Comparison of ENCODE assay signal across 8 mouse cellular contexts in the genomic region with DNA sequence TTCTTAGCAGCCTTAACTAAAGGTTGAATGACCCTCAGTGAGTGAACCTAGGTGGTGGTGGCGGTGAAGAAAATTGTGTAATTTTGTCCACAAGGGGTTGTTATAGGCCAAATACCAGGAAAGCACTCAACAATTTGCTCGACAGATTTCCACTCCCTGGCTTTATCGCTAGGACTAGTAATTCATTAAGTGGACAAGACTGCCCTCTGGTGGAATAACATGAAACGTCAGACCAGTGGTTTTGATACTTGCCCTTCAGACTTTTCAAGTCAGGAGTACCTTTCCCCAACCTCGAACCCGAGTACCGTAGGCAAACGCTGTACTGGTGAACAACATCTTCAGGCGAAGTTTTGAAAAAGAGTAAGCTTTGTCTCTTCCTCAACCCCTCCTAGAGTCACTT. TPM values are rescaled to one million over a fixed set of nuclear protein-coding genes. Genes with fewer than 3 reads are reported as not detected.
A peak's percentile ranks its signal among the peaks of the same experiment; 100 is the strongest.
DNase-seq lines count a peak whose midpoint lies in the region; ATAC-seq lines count a peak whose summit lies in the region.

No protein-coding gene starts in this region.

- peak overlapping the region; percentile 31 for H3K4me3 ChIP-seq in embryonic facial prominence, embryonic 10.5 days
- H3K4me3 ChIP-seq in heart, embryonic 13.5 days = peak overlapping the region; percentile 22
- peak overlapping the region; percentile 10; the same call in 1 of the 2 replicates for H3K4me3 ChIP-seq in kidney, embryonic 15.5 days (replicated peaks)
- peak overlapping the region; percentile 12; the same call in 1 of the 2 replicates for H3K4me3 ChIP-seq in limb, embryonic 15.5 days
- no peak overlapping the region; the same call in 1 of the 2 replicates for H3K4me3 ChIP-seq in stomach, embryonic 16.5 days (replicated peaks; ENCODE audit: low read length)

- peaks cover 39% of the 10 kb centered on the region for H3K4me1 ChIP-seq in embryonic facial prominence, embryonic 10.5 days
- H3K4me1 ChIP-seq in heart, embryonic 13.5 days = peaks cover 32% of the 10 kb centered on the region
- H3K4me1 ChIP-seq in kidney, embryonic 15.5 days = peaks cover 30% of the 10 kb centered on the region
- peaks cover 33% of the 10 kb centered on the region for H3K4me1 ChIP-seq in limb, embryonic 15.5 days
- peaks cover 9% of the 10 kb centered on the region for H3K4me1 ChIP-seq in stomach, embryonic 16.5 days (ENCODE audit: control insufficient read depth, insufficient read depth, low read length)

- no peaks in the 10 kb centered on the region for H3K9me3 ChIP-seq in embryonic facial prominence, embryonic 10.5 days
- no peaks in the 10 kb centered on the region for H3K9me3 ChIP-seq in heart, embryonic 13.5 days
- no peaks in the 10 kb centered on the region for H3K9me3 ChIP-seq in kidney, embryonic 15.5 days (replicated peaks)
- H3K9me3 ChIP-seq in limb, embryonic 15.5 days = no peaks in the 10 kb centered on the region
- H3K9me3 ChIP-seq in stomach, embryonic 16.5 days (replicated peaks; ENCODE audit: control insufficient read depth, low read length) = no peaks in the 10 kb centered on the region

- ATAC-seq in heart, embryonic 13.5 days (ENCODE audit: extremely low read depth, insufficient number of reproducible peaks, low FRiP score, low TSS enrichment) = no peak
- ATAC-seq in kidney, embryonic 15.5 days (replicated peaks; ENCODE audit: low FRiP score) = no peak
- no peak for ATAC-seq in limb, embryonic 15.5 days (ENCODE audit: insufficient number of reproducible peaks, low FRiP score, low TSS enrichment, low read depth)
- ATAC-seq in stomach, embryonic 16.5 days (ENCODE audit: insufficient read depth, low FRiP score) = no peak

- DNase-seq in A20 (ENCODE audit: low read depth, low spot score) = peak; percentile 82
- DNase-seq in ZHBTc4 (ENCODE audit: low read depth, low spot score) = peak; percentile 91
- peak; percentile 79 for DNase-seq in embryonic facial prominence, embryonic 10.5 days (ENCODE audit: low spot score)
- DNase-seq in monocyte, adult 2 months (ENCODE audit: low read depth in 1 of 2, low spot score in 2 of 2) = peak; percentile 27 to 46

- peaks cover 50% of the 10 kb centered on the region for H3K27me3 ChIP-seq in embryonic facial prominence, embryonic 10.5 days (replicated peaks; ENCODE audit: low read depth, poor library complexity, severe bottlenecking)
- H3K27me3 ChIP-seq in heart, embryonic 13.5 days (replicated peaks) = peaks cover 46% of the 10 kb centered on the region
- peaks cover 35% of the 10 kb centered on the region for H3K27me3 ChIP-seq in kidney, embryonic 15.5 days
- peaks cover 11% of the 10 kb centered on the region for H3K27me3 ChIP-seq in limb, embryonic 15.5 days
- H3K27me3 ChIP-seq in stomach, embryonic 16.5 days (ENCODE audit: control insufficient read depth, insufficient read depth, low read length) = 0 out of 2 replicates have a peak, but pooled peaks cover 3% of the 10 kb centered on the region

- H3K27ac ChIP-seq in embryonic facial prominence, embryonic 10.5 days (replicated peaks) = no peak overlapping the region
- no peak overlapping the region; the same call in 1 of the 2 replicates for H3K27ac ChIP-seq in heart, embryonic 13.5 days (replicated peaks)
- no peak overlapping the region for H3K27ac ChIP-seq in kidney, embryonic 15.5 days
- no peak overlapping the region for H3K27ac ChIP-seq in limb, embryonic 15.5 days
- no peak overlapping the region for H3K27ac ChIP-seq in stomach, embryonic 16.5 days (ENCODE audit: low read length)

- H3K9ac ChIP-seq in heart, embryonic 13.5 days = peak overlapping the region; percentile 44
- no peak overlapping the region for H3K9ac ChIP-seq in kidney, embryonic 15.5 days
- no peak overlapping the region for H3K9ac ChIP-seq in limb, embryonic 15.5 days
- 0 out of 2 replicates have a peak overlapping the region, but pooled peaks have one; percentile 36 for H3K9ac ChIP-seq in stomach, embryonic 16.5 days (ENCODE audit: low read length)

- WGBS in embryonic facial prominence, embryonic 10.5 days = under 1% methylated on average over 9 of the region's 9 CpGs
- WGBS in heart, embryonic 13.5 days = under 1% methylated on average over 9 of the region's 9 CpGs
- 0% methylated on average over 9 of the region's 9 CpGs for WGBS in kidney, embryonic 15.5 days
- under 1% methylated on average over 9 of the region's 9 CpGs for WGBS in limb, embryonic 15.5 days
- under 1% methylated on average over 9 of the region's 9 CpGs for WGBS in stomach, embryonic 16.5 days

- H3K4me2 ChIP-seq in heart, embryonic 13.5 days = peak overlapping the region; percentile 52
- peak overlapping the region; percentile 41 for H3K4me2 ChIP-seq in kidney, embryonic 15.5 days
- H3K4me2 ChIP-seq in limb, embryonic 15.5 days = peak overlapping the region; percentile 35
- H3K4me2 ChIP-seq in stomach, embryonic 16.5 days (ENCODE audit: low read depth, low read length) = peak overlapping the region; percentile 25

- H3K36me3 ChIP-seq in embryonic facial prominence, embryonic 10.5 days (replicated peaks) = no peaks in the 10 kb centered on the region
- H3K36me3 ChIP-seq in heart, embryonic 13.5 days = no peaks in the 10 kb centered on the region
- H3K36me3 ChIP-seq in kidney, embryonic 15.5 days = no peaks in the 10 kb centered on the region
- H3K36me3 ChIP-seq in limb, embryonic 15.5 days = no peaks in the 10 kb centered on the region
- no peaks in the 10 kb centered on the region for H3K36me3 ChIP-seq in stomach, embryonic 16.5 days (ENCODE audit: control insufficient read depth, insufficient read depth, low read length)

RNA-seq across cellular contexts. Expression of gene Gdf11, which starts 3.9 kb away (rescaled TPM):
- polyA plus RNA-seq in embryonic facial prominence, embryonic 10.5 days (2016; fragmentation: Nextera tagmentation; extraction: Ambion mirVana) = 11.8 and 12.0 TPM in 2 replicates
- polyA plus RNA-seq in heart, embryonic 13.5 days (2015; fragmentation: Nextera tagmentation; extraction: Ambion mirVana) = 2.8 and 3.6 TPM in 2 replicates
- polyA plus RNA-seq in kidney, embryonic 15.5 days (2015; fragmentation: Nextera tagmentation; extraction: Ambion mirVana) = 7.2 and 8.7 TPM in 2 replicates
- polyA plus RNA-seq in limb, embryonic 15.5 days (2015; fragmentation: Nextera tagmentation; extraction: Ambion mirVana) = 5.9 and 6.2 TPM in 2 replicates
- 2.8 and 2.9 TPM in 2 replicates for polyA plus RNA-seq in stomach, embryonic 16.5 days (2015; fragmentation: Nextera tagmentation; extraction: Ambion mirVana)

RNA-seq across cellular contexts. Expression of gene Cd63, which starts 5.4 kb away (rescaled TPM):
- polyA plus RNA-seq in embryonic facial prominence, embryonic 10.5 days (2016; fragmentation: Nextera tagmentation; extraction: Ambion mirVana) = 274 and 319 TPM in 2 replicates
- polyA plus RNA-seq in heart, embryonic 13.5 days (2015; fragmentation: Nextera tagmentation; extraction: Ambion mirVana) = 370 and 426 TPM in 2 replicates
- 671 and 731 TPM in 2 replicates for polyA plus RNA-seq in kidney, embryonic 15.5 days (2015; fragmentation: Nextera tagmentation; extraction: Ambion mirVana)
- 1,128 and 1,135 TPM in 2 replicates for polyA plus RNA-seq in limb, embryonic 15.5 days (2015; fragmentation: Nextera tagmentation; extraction: Ambion mirVana)
- 756 and 798 TPM in 2 replicates for polyA plus RNA-seq in stomach, embryonic 16.5 days (2015; fragmentation: Nextera tagmentation; extraction: Ambion mirVana)

RNA-seq across cellular contexts. Expression of gene Rdh5, which starts 27.3 kb away (rescaled TPM):
- 11.2 and 11.9 TPM in 2 replicates for polyA plus RNA-seq in embryonic facial prominence, embryonic 10.5 days (2016; fragmentation: Nextera tagmentation; extraction: Ambion mirVana)
- polyA plus RNA-seq in heart, embryonic 13.5 days (2015; fragmentation: Nextera tagmentation; extraction: Ambion mirVana) = 8.9 and 10.3 TPM in 2 replicates
- polyA plus RNA-seq in kidney, embryonic 15.5 days (2015; fragmentation: Nextera tagmentation; extraction: Ambion mirVana) = 15.3 and 18.8 TPM in 2 replicates
- polyA plus RNA-seq in limb, embryonic 15.5 days (2015; fragmentation: Nextera tagmentation; extraction: Ambion mirVana) = 13.6 and 16.8 TPM in 2 replicates
- 16.6 and 18.7 TPM in 2 replicates for polyA plus RNA-seq in stomach, embryonic 16.5 days (2015; fragmentation: Nextera tagmentation; extraction: Ambion mirVana)

RNA-seq across cellular contexts. Expression of gene Bloc1s1, which starts 28.4 kb away (rescaled TPM):
- 185 and 186 TPM in 2 replicates for polyA plus RNA-seq in embryonic facial prominence, embryonic 10.5 days (2016; fragmentation: Nextera tagmentation; extraction: Ambion mirVana)
- polyA plus RNA-seq in heart, embryonic 13.5 days (2015; fragmentation: Nextera tagmentation; extraction: Ambion mirVana) = 199 and 223 TPM in 2 replicates
- 220 and 231 TPM in 2 replicates for polyA plus RNA-seq in kidney, embryonic 15.5 days (2015; fragmentation: Nextera tagmentation; extraction: Ambion mirVana)
- polyA plus RNA-seq in limb, embryonic 15.5 days (2015; fragmentation: Nextera tagmentation; extraction: Ambion mirVana) = 225 and 234 TPM in 2 replicates
- 194 and 206 TPM in 2 replicates for polyA plus RNA-seq in stomach, embryonic 16.5 days (2015; fragmentation: Nextera tagmentation; extraction: Ambion mirVana)

RNA-seq across cellular contexts. Expression of gene Itga7, which starts 38.2 kb away (rescaled TPM):
- 1.8 and 2.7 TPM in 2 replicates for polyA plus RNA-seq in embryonic facial prominence, embryonic 10.5 days (2016; fragmentation: Nextera tagmentation; extraction: Ambion mirVana)
- 2.4 and 2.9 TPM in 2 replicates for polyA plus RNA-seq in heart, embryonic 13.5 days (2015; fragmentation: Nextera tagmentation; extraction: Ambion mirVana)
- 3.6 and 4.2 TPM in 2 replicates for polyA plus RNA-seq in kidney, embryonic 15.5 days (2015; fragmentation: Nextera tagmentation; extraction: Ambion mirVana)
- polyA plus RNA-seq in limb, embryonic 15.5 days (2015; fragmentation: Nextera tagmentation; extraction: Ambion mirVana) = 11.8 and 27.8 TPM in 2 replicates
- polyA plus RNA-seq in stomach, embryonic 16.5 days (2015; fragmentation: Nextera tagmentation; extraction: Ambion mirVana) = 7.9 and 12.4 TPM in 2 replicates

Comparison
In these comparisons a context has a peak if more than half of its experiments do, and no peak if none do; other contexts are left out.
1. DNase-seq: peak in every context shown above with its lines; median percentile 91 in ZHBTc4; 82 in A20; 79 in embryonic facial prominence, embryonic 10.5 days; 36 in monocyte, adult 2 months.
2. H3K9ac ChIP-seq: peak in heart, embryonic 13.5 days (single experiment) and stomach, embryonic 16.5 days (single experiment); none in kidney, embryonic 15.5 days (single experiment) and limb, embryonic 15.5 days (single experiment).
3. Peak in every context shown above with its lines, with median percentiles within 50 percentile points of each other: H3K4me2 ChIP-seq.